Mouse (Mus musculus) left cerebral cortex, adult 11 months (tissue): ENCODE results near the gene Arsg.

ENCODE experiments used
- DNase-seq: peaks from one replicate; pipeline ENCODE4 v3.0.0; 2022; ENCODE audit warnings: low spot score

Gene Arsg

DNA sequence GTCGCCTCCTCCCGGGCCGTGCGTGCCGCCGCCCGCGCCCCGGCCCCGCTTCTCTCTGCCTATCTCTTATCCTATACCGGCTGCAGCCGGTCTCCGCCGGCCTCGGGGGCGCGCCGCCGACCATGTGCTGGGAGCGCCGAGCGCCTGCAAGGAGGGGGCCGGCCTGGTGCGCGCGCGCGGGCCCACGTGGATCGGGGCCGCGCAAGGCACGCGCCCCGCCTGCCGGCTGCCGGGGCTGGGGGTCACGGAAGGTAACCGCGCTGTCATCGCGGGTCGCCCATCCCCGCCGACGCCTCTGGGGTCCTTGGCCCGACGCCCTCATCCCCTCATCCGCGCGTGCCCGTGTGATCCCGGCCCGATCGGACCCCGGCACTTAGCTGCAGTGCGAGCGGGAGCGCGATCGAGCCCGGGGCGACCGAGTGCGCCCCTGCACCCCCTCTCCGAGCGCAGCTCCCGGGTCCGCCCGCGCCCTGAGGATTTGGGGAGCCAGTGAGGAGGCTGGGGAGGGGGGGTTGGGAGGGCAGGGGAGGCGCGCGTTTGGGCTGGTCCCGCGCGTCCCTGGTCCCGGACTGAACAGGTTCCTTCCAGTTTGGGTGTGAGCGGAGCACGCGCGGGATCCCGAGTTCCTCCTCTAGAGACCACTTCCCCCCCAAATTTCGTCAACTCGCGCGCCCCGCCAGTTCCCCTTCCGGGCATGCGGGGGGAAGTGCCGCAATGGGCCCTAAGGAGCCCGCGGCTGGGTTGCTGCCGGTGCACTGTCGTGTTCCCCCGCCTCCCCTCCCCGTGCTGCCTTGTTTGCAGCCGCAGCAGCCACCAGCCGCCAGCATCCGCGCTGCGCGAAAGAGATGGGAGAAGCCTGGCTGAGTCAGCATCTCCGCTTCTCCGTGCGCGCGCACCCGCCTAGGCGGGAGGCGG lies at the start of gene Arsg, which contains the start of gene Slc16a6:
Gene Arsg, plus strand, starts transcription at position 204 of the 915 bp plus-strand sequence.
Gene Slc16a6, minus strand, starts transcription at position 428 of the 915 bp plus-strand sequence.
- peak; percentile 76 for DNase-seq

DNA sequence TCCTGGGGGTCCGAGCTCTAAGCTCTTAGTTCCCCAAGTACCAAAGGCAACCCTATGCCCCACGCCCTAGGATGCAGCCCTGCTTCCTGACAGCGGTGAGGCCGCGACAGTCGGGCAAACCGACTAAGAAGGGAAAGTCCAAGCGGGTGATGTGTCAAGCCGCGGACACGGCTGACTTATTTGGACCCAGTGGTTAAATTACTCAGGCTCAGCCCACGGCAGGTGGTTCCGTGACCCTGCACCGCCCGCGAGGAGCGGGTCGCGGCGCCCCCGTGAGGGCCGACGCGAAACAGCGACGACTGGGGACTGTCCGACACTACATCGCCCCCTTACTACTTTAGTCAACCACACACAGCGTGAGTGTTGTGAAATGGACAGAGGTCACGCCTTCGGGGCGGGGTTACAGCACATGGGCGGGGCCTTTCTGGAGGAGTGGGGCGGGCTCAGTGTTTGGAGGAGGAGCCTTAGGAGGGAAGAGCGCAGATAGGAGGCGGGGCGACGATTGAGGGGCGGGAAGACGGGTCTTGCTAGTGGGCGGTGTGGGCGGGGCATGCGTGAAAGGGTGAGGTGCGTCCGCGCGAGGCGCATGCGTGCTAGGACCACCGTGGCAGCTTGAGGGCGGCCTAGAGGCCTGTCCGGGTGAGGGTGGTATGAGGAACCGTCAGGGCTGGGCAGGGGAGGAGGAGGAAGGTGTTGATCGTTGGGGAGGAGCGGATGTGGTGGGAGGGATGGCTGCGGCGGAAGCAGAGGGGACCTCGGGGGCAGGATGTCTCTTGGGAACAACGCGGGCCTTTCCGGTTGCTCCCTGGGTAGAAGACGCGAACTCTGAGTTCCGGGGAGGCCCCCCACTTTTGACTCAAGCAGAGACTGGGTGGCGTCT lies 47.5 kb upstream of the Arsg start, which contains the start of gene Amz2:
Gene Amz2, plus strand, starts transcription at position 555 of the 880 bp plus-strand sequence.
- peak; percentile 98 for DNase-seq

DNA sequence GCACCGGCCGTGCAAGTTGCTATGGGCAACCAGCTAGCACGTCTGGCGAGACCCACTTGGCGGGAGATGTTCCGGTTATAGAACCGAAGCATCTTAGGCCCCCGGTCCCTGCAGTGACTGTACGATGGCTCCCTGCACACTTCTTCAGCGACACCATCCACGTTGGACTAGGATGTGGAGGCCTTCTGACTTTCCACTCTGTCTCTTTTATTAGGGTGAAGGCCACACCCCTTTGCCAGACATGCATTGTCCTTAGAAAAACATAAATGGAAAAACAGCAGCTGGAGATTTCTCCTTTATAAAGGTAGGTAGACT lies 46.9 kb upstream of the Arsg start:
- no peak for DNase-seq

DNA sequence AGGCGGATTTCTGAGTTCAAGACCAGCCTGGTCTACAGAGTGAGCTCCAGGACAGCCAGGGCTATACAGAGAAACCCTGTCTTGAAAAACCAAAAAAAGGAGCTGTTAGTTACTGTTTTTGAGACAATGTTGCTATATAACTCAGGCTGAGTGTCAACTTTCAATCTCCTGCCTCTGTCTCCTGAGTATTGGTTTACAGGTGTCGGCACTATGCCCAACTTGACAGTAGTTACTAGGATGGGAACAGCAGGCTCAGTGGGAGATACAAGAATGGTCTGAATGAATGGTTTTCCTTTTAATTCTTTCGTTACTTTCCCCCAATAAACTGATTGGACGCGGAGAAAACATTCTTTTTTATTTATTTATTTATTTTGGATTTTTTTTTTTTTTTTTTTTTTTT lies 45.8 kb upstream of the Arsg start:
- DNase-seq, result no peak

DNA sequence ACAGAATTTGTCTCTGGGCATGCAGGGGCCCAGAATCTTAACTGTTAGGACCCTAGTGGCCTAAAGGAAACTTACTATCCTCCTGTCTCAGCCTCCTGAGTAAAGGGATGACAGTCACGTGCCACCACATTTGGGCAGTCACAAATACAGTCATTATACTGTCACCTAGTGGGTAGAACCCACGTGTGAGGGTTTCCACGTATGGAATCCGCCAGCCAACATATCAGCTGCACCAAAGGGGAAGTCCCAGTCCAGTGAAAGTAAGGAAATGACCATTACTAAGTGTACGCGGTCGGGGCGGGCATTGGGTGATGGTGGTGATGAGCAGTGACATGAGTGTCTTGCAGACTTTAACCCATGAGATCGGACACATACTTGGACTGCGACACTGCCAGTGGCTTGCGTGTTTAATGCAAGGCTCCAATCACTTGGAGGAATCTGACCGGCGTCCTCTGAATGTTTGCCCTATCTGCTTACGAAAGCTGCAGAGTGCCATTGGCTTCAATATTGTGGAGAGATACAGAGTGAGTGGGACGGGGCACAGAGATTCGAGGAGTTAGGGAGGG lies 38.9 kb upstream of the Arsg start:
- no peak for DNase-seq

- no peak for DNase-seq
These were observed 36.3 kb upstream of the Arsg start for GRCm38 (mm10) chr11:109436889-109437288.

GRCm38 (mm10) chr11:109439209-109439608 lies 34.0 kb upstream of the Arsg start:
- no peak for DNase-seq

- DNase-seq, result peak; percentile 32
These were observed 33.3 kb upstream of the Arsg start for GRCm38 (mm10) chr11:109439829-109440340.

DNA sequence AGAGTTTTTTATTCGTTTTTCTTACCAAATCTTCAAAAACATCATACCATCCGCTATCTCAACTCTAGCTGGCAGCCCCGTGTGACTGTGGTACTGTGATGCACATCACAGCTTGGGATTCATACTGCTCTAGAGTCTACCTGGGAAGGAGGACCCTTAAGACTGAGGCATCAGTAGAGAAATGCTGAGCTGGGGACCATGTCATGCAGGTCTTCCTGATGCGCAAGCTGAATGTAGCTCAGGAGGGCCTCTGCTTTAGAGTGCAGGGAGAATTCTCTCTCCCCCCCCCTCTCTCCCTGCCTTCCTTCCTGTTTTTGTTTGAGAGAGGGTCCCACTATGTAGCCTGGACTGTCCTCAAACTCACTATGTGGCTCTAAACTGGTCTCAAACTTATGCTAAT lies 32.5 kb upstream of the Arsg start:
- DNase-seq, result no peak

DNA sequence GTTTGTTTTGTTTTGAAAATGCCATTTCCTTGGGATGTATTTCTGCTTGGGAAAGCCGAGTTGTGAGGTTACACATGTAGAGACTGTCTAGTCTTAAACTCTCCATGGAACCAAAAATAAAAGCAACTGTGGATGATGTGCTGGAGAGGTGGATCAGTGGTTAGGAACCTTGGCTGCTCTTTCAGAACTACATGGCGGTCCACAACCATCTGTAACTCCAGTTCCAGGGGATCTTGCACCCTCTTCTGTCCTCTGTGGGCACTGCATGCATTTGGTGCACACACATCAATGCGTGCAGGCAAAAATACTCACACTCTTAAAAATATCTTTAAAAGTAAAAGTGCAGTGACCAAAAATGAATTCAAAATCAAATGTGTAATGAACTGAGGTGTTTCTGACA lies 32.1 kb upstream of the Arsg start:
- DNase-seq, result no peak

- no peak for DNase-seq
These were observed 30.9 kb upstream of the Arsg start for GRCm38 (mm10) chr11:109442166-109442730.

- DNase-seq, result no peak
These were observed 29.5 kb upstream of the Arsg start for GRCm38 (mm10) chr11:109443468-109444263.

- no peak for DNase-seq
These were observed 28.6 kb upstream of the Arsg start for GRCm38 (mm10) chr11:109444600-109444999.

GRCm38 (mm10) chr11:109445438-109446035 lies 27.6 kb upstream of the Arsg start:
- peak; percentile 43 for DNase-seq

- DNase-seq, result no peak
These were observed 22.0 kb upstream of the Arsg start for GRCm38 (mm10) chr11:109451169-109451568.

- no peak for DNase-seq
These were observed 16.9 kb upstream of the Arsg start for GRCm38 (mm10) chr11:109456261-109456660.

GRCm38 (mm10) chr11:109458165-109458564 lies 15.0 kb upstream of the Arsg start:
- DNase-seq, result no peak

DNA sequence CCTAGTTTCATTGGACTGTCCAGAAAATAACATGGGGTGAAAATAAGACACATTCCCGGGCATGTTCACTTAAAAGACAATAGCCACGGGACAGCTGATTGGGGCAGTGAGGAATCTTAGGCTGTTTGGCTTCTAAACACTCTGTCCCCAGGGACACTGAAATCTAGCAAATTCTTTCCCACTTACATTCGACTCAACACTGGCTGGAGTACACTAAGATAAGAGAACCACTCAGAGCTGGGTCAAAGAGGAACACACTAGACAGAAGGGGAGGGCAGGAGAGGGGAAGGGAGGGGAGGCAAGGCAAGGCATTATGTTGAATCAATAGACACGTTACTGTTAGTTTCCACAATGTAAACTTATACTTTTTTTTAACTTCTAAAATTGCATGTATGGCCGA lies 12.6 kb upstream of the Arsg start:
- DNase-seq, result no peak

GRCm38 (mm10) chr11:109465068-109465467 lies 8.1 kb upstream of the Arsg start:
- DNase-seq, result no peak

GRCm38 (mm10) chr11:109466987-109467386 lies 6.2 kb upstream of the Arsg start:
- DNase-seq, result no peak

DNA sequence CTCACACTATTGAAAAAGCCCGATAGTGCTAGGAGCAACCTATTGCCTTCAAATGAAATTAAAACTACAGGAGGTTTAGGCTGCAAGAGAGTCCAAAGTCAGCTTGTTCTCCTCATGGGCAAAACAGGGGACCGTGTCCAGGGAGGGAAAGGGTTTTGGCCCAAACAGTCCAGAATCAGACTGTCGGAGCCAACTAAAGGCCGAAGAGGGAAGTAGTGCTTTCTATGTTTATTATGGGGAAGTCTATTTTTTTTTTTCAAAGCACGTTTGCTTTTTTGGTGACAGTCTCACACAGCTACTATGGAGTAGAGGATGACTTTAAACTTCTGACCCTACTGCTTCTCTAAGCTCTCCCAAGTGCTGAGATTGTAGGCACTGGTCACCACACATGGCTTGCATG lies 5.0 kb upstream of the Arsg start:
- DNase-seq, result no peak
